Mouse (Mus musculus) natural killer cell, adult 2 months (primary cell): ENCODE results near the gene Map3k11.

Experiments used
- DNase-seq, 2 experiments: peaks; one replicate each; pipeline ENCODE4 v3.0.0; 2022; ENCODE audit warnings: low spot score in 2 of 2

Gene Map3k11

DNA sequence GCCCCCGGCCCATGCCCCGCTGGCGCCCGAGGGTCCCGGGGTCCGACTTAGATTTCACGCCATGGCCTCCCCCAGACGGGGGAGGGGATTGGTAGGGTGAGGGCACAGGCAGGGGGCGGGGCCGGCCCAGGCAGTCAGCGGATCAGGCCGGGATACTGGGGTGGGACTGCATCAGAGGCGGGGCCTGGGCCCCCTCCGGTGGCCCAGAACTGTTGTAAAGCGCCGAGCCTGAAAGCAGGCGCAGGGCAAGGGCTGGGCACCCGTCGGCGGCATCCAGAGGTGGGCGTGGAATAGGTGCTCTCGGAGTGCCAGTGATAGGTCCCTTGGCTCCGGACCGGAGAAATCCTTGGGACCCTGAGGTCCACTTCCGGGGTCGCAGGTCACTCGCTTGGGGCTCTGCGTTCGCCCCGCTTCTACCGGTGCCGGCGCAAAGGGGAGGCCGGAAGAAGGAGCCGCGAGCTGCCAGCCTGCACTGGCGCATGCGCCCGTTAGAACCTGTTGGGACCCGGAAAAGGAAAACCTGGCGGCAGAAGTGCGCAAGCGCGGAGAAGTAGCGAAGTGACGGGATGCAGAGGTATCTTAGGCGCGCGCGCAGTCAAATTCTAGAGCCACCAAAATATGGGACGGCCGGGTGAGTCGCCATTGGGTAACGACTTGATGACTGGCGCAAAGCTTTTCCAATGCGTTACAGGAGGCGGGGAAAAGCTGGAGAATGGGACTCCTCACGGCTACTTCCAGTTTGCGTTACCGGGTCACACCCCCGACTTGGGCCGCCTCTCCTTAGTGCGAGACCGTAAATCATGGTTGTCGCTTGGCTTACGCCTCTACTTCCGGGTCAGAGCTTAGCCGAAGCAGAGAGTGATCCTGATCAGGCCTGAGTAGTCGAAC, at the start of gene Map3k11, which contains the start of gene Pcnx3:
TSS of gene Map3k11 (plus strand) at position 543 of the 888 bp plus-strand sequence.
TSS of gene Pcnx3 (minus strand) at position 709 of the 888 bp plus-strand sequence.
- DNase-seq, result peak; percentile 94 to 96

DNA sequence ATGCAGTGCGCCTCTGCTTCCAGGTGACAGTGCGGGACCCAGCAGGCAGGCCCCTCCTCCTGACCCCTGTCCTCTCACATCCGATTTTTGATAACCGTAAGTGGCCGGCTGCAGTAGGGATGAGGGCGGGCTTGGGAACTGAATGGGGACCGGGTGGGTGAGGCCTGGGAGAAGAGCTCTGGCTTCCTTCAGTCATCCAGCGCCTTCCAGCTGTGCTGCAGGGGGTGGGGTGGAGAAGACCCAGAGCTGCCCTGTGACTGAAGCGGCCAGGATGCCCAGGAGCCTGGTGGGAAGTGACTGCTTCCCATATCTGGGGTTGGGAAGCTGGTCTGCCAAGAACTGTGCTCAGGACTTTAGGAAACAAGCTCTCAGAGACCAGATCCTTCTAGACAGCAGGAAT, 48.2 kb upstream of the Map3k11 start:
- no peak for DNase-seq

DNA sequence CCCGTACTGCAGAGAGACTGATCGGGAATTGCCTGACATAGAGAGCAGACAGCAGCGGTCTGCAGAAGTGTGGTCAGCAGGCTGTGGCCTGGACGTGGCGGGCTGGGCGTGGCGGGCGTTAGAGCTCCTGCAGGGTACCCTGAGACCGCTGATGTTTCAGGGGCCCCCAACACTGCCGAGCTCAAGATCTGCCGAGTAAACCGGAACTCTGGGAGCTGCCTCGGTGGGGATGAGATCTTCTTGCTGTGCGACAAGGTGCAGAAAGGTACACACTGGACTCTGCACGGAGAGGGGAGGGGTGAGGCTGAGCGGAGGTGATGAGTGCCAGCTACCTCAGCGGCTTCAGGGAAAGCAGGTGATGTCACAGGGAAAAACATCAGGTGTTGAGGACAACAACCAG, 47.5 kb upstream of the Map3k11 start:
- no peak for DNase-seq

DNA sequence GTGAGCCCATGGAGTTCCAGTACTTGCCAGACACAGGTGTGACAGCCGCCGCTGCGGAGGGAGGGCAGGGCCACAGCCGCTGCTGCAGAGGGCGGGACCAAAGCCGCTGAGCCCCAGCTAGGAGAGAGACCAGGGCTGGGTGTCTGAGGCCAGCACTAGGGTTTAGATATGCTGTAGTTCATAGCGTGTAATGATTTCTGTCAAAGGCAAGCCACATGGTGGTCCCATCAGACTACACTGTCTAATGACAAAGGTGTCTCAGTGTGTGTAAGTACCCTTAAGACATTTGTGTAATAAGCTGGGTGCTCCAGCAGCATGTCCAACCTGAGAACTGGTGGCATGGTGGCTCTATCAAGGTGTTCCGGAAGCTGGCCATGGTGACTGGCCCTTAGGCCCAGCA, 46.9 kb upstream of the Map3k11 start:
- no peak for DNase-seq

DNA sequence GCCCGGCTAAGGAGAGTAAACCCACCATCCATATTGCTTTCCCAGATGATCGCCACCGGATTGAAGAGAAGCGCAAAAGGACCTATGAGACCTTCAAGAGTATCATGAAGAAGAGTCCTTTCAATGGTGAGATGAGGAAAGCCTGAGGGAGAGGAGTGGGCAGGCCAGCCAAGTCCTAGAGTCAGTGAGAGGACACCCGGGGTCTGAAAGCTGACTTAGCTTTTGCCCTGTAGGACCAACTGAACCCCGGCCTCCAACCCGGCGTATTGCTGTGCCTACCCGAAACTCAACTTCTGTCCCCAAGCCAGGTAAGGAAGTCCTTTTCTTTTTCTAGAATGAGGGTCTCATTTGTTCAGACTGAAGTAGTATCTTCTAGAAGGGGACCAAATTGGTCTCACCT, 43.3 kb upstream of the Map3k11 start:
- DNase-seq, result no peak

DNA sequence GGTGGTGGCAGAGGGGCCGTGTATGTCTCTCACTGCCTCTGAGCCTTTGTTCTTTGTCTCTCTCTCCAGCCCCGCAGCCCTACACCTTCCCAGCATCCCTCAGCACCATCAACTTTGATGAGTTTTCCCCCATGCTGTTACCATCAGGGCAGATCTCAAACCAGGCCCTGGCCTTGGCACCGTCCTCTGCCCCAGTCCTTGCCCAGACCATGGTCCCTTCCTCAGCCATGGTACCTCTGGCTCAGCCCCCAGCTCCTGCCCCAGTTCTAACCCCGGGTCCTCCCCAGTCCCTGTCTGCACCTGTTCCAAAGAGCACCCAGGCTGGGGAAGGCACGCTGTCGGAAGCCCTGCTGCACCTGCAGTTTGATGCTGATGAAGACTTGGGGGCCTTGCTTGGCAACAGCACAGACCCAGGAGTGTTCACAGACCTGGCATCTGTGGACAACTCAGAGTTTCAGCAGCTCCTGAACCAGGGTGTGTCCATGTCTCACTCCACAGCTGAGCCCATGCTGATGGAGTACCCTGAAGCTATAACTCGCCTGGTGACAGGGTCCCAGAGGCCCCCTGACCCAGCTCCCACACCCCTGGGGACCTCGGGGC, 41.7 kb upstream of the Map3k11 start:
- DNase-seq, result no peak

DNA sequence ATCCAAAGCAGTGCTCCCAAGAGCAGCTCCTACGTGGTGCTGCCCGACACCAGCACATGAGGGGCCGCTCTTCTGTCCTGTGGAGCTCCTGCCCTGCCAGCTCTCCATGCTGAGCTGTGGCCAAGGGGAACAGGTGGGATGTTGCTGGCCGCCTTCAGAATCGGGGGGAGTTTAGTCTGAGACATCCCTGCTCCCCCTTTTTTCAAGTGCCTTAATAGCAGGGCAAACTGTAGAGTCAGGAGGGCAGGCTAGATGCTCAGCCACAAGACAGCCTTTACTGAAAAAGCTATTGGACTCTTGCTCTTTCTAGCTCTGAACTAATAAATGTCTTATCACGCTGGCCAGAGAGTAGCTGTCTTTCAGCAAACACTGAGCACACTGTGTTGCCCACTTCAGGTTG, 40.8 kb upstream of the Map3k11 start:
- no peak for DNase-seq

DNA sequence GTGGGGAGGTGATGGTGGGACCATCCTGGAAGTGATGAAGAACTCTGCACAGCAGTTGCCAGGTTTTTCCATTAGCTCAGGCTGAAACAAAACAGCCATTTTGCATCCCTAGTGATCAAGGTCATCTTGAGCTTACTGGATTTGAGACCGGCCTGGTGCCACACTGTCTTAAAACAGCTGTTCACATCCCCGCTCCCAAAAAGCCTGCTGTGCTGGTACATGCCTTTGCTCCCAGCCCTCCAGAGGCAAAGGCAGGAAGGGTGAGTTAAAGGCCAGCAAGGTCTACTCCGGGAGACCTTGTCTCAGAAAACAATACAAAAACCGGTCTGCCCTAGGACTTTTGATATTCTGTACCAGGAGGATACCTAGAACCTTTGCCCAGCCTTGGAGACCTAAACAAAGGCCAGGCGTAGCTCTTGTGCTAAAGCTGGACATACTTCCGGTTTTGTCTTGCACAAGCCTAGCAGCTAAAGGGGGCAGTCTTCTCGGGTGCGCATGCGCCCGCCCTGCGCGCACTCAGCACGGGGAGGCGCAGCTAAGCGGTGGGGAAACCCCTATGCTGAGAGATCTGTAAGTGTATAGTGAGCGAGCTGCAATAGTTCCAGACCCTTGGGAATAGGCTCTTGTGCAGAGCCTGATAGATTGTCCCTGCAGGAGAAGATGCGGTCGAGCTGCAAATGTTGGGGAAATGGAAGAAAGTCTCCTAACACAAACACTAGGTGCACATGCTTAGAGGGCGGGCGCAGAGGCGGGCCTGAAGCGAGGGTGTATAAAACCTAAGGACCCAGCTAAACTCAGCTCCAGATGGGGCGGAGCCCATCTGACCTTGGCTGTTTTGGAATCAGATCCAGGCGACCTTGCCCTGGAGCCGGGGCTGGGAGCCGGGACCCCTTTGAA, 39.9 kb upstream of the Map3k11 start:
- DNase-seq, result peak; percentile 88

DNA sequence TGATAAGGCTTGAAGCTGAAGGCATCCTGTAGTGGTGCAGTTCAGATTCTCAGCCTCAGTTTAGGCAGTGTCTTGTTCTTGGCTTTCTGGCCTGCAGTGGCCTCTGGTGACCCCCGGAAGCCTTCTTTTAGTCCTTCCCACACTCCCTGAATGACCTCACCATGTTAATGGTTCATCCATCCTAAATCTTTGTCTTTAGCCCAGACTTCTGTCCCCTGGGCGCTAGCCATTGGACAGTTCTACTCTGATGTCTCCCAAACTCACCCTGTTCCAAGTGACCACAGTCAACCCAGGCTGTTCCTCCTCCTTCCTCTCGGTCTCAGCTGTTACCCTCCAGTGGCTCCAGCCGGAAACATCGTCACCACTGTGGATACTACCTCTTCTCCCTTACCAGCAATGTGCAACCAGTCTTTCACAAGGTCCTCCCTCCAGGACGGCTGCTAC, 39.2 kb upstream of the Map3k11 start:
- DNase-seq, result peak; percentile 21 to 22

DNA sequence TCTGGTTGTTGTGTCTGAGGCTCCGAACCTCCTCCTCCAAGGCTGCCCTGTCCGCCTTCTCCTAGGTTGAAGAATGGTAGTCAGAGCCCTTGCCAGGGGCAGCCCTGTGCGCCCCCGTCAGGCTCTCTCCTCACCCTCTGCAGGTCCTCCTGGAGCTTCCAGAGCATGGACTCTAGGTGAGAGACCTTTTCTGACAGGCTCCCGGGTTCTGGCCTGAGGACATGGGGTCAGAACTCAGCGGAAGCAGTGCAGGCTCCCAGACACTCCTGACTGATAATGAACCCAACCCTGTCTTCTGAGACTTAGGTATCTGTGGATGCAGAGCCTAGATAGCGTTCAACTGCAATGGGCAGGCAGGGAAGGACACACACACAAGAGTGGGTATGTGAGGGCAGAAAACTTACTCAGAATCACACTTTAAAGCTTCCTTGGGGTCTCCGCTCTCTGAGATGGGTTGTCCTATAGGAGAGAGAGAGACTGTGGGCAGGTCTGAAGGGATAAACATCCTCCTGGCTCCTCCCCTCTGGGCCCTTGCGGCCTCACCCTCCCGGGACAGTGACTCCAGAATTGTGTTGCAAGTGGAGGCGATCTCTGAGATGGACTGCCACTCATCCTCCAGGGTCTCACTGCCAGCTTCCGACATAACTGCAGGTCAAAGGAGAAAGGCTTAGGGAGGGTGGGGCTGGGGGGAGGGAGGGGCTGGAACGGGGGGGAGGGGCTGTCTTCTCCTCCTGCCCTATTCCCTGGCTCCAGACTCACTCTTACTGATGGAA, 36.9 kb upstream of the Map3k11 start:
- DNase-seq, result no peak

DNA sequence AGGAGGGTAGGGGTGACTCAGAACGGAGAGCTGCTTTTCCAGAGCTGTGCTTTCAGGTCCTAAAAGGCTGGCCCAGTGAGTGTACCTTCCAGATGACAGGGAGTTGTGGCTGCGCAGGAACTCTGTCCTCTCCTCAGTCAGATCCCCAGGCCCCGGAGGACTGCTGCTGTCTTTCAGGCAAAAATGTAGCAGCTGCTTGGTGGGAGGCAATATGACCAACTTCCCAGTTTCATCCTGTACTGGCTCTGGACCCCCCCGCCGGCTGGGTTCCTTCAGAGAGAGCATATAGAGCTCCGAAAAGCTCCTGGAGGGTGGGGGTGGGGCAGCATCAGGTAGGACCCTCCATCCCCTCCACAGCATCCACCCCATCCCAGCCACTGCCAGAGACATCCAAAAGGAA, 36.0 kb upstream of the Map3k11 start:
- DNase-seq, result no peak

DNA sequence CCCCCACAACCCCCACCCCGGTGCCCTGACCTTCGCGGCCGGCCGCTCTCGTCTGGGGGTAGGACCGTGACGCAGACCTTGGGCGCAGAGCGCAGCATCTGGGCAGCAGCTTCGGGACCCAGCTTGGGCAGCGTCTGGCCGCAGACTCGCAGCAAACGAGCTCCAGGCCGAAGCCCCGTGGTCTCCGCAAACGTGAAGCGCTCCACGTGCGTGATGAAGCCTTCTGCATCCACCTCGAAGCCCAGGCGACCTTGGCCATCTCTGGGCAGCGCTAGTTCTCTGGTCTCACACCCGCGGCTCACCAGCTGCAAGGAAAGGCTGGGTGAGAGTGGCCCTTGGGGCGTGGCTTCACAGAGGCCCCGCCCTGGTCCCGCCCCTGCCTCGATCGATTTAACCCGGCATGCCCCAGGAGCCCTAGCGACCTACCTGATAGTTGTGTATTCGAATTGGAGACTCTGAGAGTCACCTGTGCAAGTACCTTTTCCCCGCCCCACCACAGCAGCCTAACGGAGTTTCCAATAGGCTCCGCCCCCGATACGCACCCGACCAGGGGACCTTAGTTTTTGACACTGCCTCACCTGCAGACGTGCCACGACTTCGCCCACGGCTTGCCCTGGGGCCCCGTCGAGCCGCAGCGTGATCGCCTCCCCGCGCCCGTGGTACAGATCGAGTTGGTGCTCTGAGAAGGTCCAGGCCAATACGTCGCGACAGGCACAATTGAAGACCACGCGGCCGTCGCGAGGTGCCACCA, 34.4 kb upstream of the Map3k11 start:
- DNase-seq, result no peak

DNA sequence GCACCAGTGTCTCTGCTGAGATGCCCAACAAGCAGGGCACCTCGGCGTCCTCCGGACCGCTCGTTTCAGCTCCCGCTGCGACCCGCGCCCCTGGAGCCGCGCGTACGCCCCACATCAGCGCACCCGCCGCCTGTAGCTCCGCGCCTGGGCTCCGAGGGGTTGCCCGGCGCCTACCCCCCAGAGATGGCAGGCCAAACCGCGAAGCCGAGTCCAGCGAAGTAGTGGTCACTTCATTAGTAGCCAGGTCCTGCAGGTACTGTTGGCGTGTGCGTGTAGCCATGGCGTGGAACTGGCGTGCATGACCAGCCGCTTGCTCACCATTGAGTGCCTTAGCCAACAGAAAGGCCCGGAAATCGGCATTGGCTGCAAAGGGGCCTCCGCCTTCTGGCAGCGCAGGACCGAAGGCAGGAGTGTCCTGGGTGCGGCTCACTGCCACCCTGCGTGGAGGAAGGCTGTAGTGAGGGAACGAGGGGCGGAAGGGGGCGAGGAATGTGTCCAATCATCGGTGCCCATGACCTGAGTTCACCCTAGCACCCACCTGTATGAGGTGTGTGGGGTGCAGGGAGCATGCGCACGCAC, 33.7 kb upstream of the Map3k11 start:
- DNase-seq, result no peak

DNA sequence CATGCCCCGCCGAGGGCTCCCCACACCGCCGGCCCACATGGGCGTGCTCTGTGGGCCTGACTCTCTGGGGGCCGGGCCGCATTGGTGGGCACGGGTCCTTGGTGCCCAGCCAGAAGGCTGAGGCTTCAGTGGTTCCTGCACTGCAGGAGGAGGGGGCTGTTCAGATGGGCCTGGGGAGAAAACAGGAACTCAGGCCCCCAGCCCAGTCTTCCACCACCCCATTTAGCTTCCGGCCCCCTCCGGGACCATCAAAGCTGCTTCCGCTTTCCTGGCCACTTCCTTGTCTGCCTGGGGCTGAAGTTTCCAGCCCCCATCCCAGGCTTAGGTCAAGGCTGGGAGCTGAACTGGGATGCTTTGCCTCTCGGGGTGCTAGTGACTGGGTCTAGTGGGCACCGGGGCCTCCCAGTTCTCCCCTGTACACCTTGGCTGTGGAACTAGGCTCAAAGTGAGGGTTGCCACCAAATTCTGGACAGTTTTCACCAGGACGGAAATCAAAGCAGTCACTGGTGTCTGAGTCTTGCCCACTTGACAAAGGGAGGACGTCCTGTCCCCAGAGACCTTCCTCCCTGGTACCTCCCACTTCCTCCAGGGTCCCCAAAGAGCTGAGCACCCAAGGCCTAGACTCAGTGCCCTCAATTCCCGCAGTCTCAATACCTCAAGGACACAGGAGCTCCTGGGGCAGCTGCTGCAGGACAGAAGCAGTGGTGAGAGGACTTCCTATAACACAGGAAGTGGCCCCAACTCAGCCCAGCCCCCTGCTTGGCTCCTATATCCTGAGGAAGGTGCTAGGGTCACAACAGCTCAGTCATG, 27.4 kb upstream of the Map3k11 start:
- peak; percentile 56 to 62 for DNase-seq

DNA sequence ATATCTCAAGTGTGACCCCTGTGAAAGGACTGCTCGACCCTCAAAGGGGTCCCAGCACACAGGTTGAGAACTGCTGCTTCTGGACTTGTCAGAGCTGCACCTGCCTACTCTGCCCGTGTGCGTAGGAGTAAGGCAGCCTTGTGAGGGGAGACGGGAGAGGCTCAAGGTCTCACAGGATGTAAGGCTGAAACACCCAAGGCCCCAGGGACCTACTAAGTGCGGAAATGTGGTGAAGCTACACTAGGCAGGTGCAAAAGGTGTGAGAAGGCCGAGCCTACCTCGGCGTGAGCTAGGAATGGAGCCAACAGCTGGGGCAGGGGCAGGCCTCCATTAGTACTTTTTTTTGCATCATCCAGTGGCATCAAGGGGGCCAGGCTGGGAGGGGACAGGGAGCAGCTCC, 26.2 kb upstream of the Map3k11 start:
- peak; percentile 62 to 76 for DNase-seq

DNA sequence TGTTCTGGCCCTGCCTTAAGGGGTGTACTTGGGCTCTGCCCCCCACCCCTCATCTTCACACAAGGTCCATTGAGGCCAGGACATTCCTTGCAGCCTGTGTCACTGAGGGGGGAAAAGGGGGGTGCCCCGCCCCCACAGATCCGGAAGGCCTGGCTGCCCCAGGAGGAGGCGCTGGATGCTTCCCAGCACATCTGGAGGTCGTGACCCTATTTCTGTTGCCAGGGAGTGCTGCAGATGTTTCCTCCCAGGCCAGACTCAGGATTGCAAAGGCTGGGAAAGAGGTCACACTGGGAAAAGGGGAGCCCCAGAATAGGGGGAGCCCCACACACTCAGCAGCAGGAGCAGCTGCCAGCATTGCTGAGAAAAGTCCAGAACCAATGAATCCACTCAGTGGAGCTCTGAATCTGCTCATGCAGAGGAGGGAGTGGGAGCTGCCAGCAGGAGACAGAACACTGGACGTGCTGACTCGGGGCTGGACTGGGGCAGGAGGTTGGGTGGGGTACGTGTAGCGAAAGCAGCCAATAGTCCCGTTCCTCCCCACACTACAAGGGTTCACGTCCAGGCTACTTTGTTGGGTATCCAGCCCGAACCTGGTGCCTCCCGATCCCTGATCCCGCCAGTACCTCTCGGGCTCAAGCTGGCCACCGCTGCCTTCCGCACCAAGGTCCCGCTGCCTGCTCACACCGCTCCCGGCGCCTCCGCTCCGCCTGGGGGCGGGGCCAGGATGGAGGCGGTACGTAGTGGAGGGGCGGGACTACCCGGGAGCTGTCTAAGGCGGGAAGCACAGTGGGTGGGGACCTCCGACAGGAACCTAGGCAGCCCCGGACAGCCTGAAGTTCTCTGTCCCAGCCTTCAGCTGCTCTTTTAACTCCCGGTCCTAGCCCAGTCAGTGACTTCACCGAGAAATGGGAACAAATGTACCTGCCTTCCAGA, 25.3 kb upstream of the Map3k11 start, which contains the start of gene Sipa1:
TSS of gene Sipa1 (minus strand) at position 727 of the 933 bp plus-strand sequence.
- DNase-seq, result peak; percentile 86

DNA sequence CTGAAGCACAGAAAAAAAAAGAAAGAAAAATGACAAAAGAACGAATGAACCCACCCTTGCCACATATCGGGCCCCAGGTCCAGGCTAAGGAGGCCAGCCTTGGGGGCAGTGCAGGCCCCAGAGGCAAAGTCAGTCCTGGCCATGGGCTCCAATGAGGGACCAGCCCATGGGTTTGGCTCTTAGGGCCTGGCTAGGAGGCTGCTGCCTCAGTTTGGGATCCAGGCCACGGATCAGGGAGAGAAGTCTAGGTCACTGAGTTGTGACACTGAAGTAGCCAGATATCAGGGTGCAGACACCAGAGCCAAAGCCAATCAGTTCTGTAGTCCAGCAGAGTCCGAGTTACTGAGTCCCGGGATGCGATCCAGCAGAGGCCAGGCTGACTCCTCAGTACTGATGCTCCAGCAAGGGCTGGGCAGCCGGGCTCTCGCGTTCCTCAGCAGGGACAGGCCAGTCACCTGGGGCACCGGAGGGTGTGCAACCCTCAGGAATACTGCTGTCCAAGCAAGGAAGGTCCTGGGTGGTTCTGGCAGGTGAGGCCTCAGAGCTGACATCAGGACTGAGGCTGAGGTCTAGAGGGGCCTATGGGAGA, 23.8 kb upstream of the Map3k11 start:
- no peak for DNase-seq

DNA sequence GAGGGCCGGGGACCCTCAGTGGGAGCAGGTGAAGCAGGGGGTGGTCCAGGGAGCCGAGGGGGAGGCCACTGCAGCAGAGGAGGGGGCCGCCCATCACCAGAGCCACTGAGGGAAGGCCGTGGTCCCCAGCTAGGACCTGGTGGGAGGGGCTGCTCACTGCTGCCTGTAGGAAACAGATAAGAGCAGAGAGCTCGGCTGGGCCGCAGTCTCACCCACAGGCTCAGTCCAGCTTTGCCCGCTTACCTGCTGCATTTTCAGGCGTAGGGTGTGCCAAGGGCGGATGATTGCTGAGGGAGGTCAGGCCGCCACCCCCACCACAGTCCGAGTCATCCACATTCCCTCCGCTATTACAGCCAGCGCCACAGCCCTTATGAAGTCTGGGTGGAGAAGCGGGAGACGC, 23.1 kb upstream of the Map3k11 start:
- no peak for DNase-seq
